ENCODE assay signal across 8 mouse cellular contexts in the genomic region with DNA sequence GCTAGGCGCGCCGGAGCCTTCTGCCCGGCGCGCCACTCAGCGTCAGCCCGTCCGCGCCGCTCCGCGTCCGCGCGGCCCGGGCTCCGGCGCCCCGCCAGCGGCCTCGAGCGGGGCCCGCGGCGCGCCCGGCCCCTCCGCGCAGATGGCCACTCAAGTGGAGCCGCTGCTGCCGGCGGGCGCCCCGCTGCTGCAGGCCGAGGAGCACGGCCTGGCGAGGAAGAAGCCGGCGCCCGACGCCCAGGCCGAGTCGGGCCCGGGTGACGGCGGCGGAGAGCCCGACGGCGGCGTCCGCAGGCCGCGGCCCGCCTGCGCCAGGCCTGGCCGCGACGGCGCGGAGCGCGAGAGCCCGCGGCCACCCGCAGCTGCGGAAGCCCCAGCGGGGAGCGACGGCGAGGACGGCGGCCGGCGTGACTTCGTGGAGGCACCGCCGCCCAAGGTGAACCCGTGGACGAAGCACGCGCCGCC. TPM values are rescaled to one million over a fixed set of nuclear protein-coding genes. Genes with fewer than 3 reads are reported as not detected.
A peak's percentile ranks its signal among the peaks of the same experiment; 100 is the strongest.
DNase-seq lines count a peak whose midpoint lies in the region; ATAC-seq and TF ChIP-seq lines count a peak whose summit lies in the region.

Larp1 (plus strand) TSS at position 14 of the 465 bp plus-strand sequence.

- H3K27ac ChIP-seq in kidney, embryonic 16.5 days (ENCODE audit: low read length): peak within 1 kb of the TSS; percentile 88
- H3K27ac ChIP-seq in ES-E14 (ENCODE audit: insufficient read depth, low read depth, low read length, poor library complexity, severe bottlenecking): peak within 1 kb of the TSS; percentile 83
- H3K27ac ChIP-seq in midbrain, embryonic 11.5 days (ENCODE audit: low read depth, low read length): peak within 1 kb of the TSS; percentile 72

- peak within 1 kb of the TSS; percentile 89 for H3K4me2 ChIP-seq in kidney, embryonic 16.5 days (replicated peaks; ENCODE audit: low read depth, low read length)
- peak within 1 kb of the TSS; percentile 83 for H3K4me2 ChIP-seq in midbrain, embryonic 11.5 days

- no peak for DNase-seq in kidney, postnatal 4 days
- DNase-seq in ES-E14 (ENCODE audit: low read depth, low spot score): no peak
- no peak for DNase-seq in heart, adult 8-10 months (ENCODE audit: low spot score)
- DNase-seq in layer of hippocampus, postnatal 14 days (ENCODE audit: low spot score in 2 of 2): no peak
- peak; percentile 91 for DNase-seq in midbrain, embryonic 11.5 days (ENCODE audit: low spot score, missing footprints)
- DNase-seq in c-Kit-positive CD71-positive TER-119-positive erythroid progenitor cells, embryonic 14.5 days (ENCODE audit: low spot score): no peak

- peak within 1 kb of the TSS; percentile 99 for H3K4me3 ChIP-seq in kidney, embryonic 16.5 days (ENCODE audit: low read length)
- peak within 1 kb of the TSS; percentile 96 to 97 for H3K4me3 ChIP-seq in ES-E14 (ENCODE audit: insufficient read depth in 1 of 2, low read depth in 1 of 2, low read length in 2 of 2, poor library complexity in 1 of 2, severe bottlenecking in 1 of 2)
- peak within 1 kb of the TSS; percentile 97 for H3K4me3 ChIP-seq in midbrain, embryonic 11.5 days (ENCODE audit: low read depth, low read length)

- ATAC-seq in kidney, embryonic 16.5 days (ENCODE audit: low FRiP score, low TSS enrichment): peak; percentile 71
- ATAC-seq in common myeloid progenitor, adult 5-6 weeks (replicated peaks; ENCODE audit: low read depth, poor library complexity, severe bottlenecking): no peak
- no peak; the same call in 1 of the 2 replicates for ATAC-seq in midbrain, embryonic 11.5 days (ENCODE audit: low FRiP score)

- no peaks in the 10 kb centered on the region for H3K36me3 ChIP-seq in kidney, embryonic 16.5 days (ENCODE audit: insufficient read depth, low read length)
- H3K36me3 ChIP-seq in ES-E14 (ENCODE audit: control insufficient read depth, insufficient read depth, low read length, poor library complexity, severe bottlenecking): no peaks in the 10 kb centered on the region
- H3K36me3 ChIP-seq in midbrain, embryonic 11.5 days (ENCODE audit: control insufficient read depth, insufficient read depth, low read length): no peaks in the 10 kb centered on the region

- peaks cover 34% of the 10 kb centered on the region for H3K4me1 ChIP-seq in kidney, embryonic 16.5 days (ENCODE audit: insufficient read depth, low read length)
- peaks cover 6 to 9% of the 10 kb centered on the region in 2 experiments for H3K4me1 ChIP-seq in ES-E14 (ENCODE audit: control insufficient read depth in 2 of 2, insufficient read depth in 2 of 2, low read length in 2 of 2, poor library complexity in 1 of 2)
- peaks cover 16% of the 10 kb centered on the region for H3K4me1 ChIP-seq in midbrain, embryonic 11.5 days (ENCODE audit: control insufficient read depth, insufficient read depth, low read length)

- H3K27me3 ChIP-seq in kidney, embryonic 16.5 days (ENCODE audit: insufficient read depth, low read length): no peaks in the 10 kb centered on the region
- H3K27me3 ChIP-seq in midbrain, embryonic 11.5 days (ENCODE audit: control insufficient read depth, insufficient read depth, low read length): no peaks in the 10 kb centered on the region

- under 1% methylated on average over 27 of the region's 84 CpGs for WGBS in kidney, embryonic 16.5 days
- WGBS in midbrain, embryonic 11.5 days: under 1% methylated on average over 71 of the region's 84 CpGs

- peak within 1 kb of the TSS; percentile 98 for H3K9ac ChIP-seq in kidney, embryonic 16.5 days (replicated peaks; ENCODE audit: low read length)
- H3K9ac ChIP-seq in ES-E14 (ENCODE audit: insufficient read depth, low read depth, low read length, poor library complexity, severe bottlenecking): peak within 1 kb of the TSS; percentile 94
- H3K9ac ChIP-seq in midbrain, embryonic 11.5 days (ENCODE audit: low read length): peak within 1 kb of the TSS; percentile 92

- in situ Hi-C loops in ES-E14 (cut with MboI; ENCODE audit: low sequenced_read_pairs in 2 of 2, unreplicated experiment in 2 of 2): no loop called here

- H3K9me3 ChIP-seq in kidney, embryonic 16.5 days (ENCODE audit: low read length): no peaks in the 10 kb centered on the region
- no peaks in the 10 kb centered on the region for H3K9me3 ChIP-seq in ES-E14 (ENCODE audit: control insufficient read depth, insufficient read depth, low read depth, low read length)
- H3K9me3 ChIP-seq in midbrain, embryonic 11.5 days (ENCODE audit: control insufficient read depth, low read length): no peaks in the 10 kb centered on the region

TF ChIP-seq in ES-E14, 5 proteins besides CTCF, POLR2A, EP300 and RAD21:
- no peak for TF ChIP-seq MAFK (IDR thresholded peaks at IDR 0.05; ENCODE audit: insufficient read depth, low read depth, low read length)
- no peak for TF ChIP-seq HCFC1 (IDR thresholded peaks at IDR 0.05; ENCODE audit: borderline replicate concordance, insufficient read depth, low read length)
- no peak for TF ChIP-seq CHD2 (IDR thresholded peaks at IDR 0.05; ENCODE audit: low read depth, low read length)
- no peak for TF ChIP-seq ZNF384 (IDR thresholded peaks at IDR 0.05; ENCODE audit: low read depth, low read length)
- TF ChIP-seq ZC3H11A (IDR thresholded peaks at IDR 0.05; ENCODE audit: borderline replicate concordance, low read depth, low read length): no peak

RNA-seq across cellular contexts. Expression of gene Larp1, which starts in this region (rescaled TPM):
- polyA plus RNA-seq in kidney, embryonic 16.5 days (2015; fragmentation: Nextera tagmentation; extraction: Ambion mirVana): 18.3 and 19.1 TPM in 2 replicates
- total RNA-seq in ES-E14 (2012; rRNA removed): 90.1 and 100 TPM in 2 replicates
- total RNA-seq in common myeloid progenitor, adult 5-6 weeks (2017): 65.3 and 72.9 TPM in 2 replicates
- 10 to 100 TPM; 61.6 to 70.0 (median 65.1) TPM for total RNA-seq in heart, adult 8-10 months (2022)
- total RNA-seq in layer of hippocampus, postnatal 14 days (2021): 10 to 100 TPM; 86.6 to 93.6 TPM
- polyA plus RNA-seq in midbrain, embryonic 11.5 days (2014; fragmentation: Nextera tagmentation; extraction: Ambion mirVana): 13.9 and 14.0 TPM in 2 replicates
